Mouse (Mus musculus) brown adipose tissue, adult 24 weeks (tissue): Measurements from ENCODE around the gene Clstn2. TPM values are rescaled to one million over a fixed set of nuclear protein-coding genes. Genes with fewer than 3 reads are reported as not detected.

Experiments
- H3K27ac ChIP-seq: fragments of 200-500 bp; replicated peaks from 2 replicates; pipeline ENCODE4 v1.5.1; 2012; ENCODE audit warnings: low read depth, mild to moderate bottlenecking, low read length
- H3K4me1 ChIP-seq: fragments of 200-500 bp; 2 replicates; pipeline ENCODE4 v1.6.1; 2012; ENCODE audit warnings: low read length, mixed read lengths; ENCODE audit not compliant: control insufficient read depth, insufficient read depth, insufficient read length
- H3K4me3 ChIP-seq: fragments of 200-500 bp; 2 replicates; pipeline ENCODE4 v1.5.1; 2012; ENCODE audit warnings: low read depth, mild to moderate bottlenecking, low read length, moderate library complexity; ENCODE audit not compliant: insufficient read depth
- polyA plus RNA-seq: library from polyadenylated mRNA; stranded (reverse); fragments of >200 nt; gene quantifications from 2 replicates; pipeline ENCODE4 v1.2.4, GENCODE M21; 2012; ENCODE audit not compliant: missing spikeins, insufficient read depth, insufficient read length

Gene Clstn2
- polyA plus RNA-seq, 1 experiment: 0.48 TPM

DNA sequence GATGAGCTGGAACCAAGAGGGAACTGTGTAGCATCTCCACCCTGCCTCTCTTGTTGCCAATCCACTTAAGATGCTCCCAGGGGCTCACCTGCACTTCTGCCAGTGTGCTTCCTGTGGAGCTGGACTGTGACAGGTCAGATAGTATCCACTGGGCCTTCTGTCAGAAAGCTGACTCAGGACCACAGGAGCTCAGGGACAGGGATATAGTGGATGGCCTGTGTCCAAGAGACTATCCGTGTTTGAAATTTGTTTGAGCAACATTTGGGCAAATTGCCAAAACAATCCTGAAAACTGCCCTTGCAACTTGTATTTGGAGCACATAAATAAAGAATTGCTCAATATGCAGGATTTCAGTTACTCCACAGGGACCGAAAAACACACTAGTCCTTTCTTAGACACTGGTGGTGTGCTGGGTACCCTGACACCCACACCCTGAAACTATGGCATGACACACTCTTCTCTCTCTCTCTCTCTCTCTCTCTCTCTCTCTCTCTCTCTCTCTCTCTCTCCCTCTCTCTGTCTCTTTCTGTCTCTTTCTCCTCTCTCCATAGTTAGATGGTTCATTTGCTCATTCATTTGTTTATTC is 542.3 kb downstream of the Clstn2 start:
- no peaks in the 10 kb centered on the region for H3K4me1 ChIP-seq
- H3K4me3 ChIP-seq: no peak overlapping the region
- H3K27ac ChIP-seq: no peak overlapping the region

- no peaks in the 10 kb centered on the region for H3K4me1 ChIP-seq
- no peak overlapping the region for H3K4me3 ChIP-seq
- H3K27ac ChIP-seq: no peak overlapping the region
These were observed 546.2 kb downstream of the Clstn2 start for GRCm38 (mm10) chr9:97486826-97487225.

GRCm38 (mm10) chr9:97481187-97481586 is 551.8 kb downstream of the Clstn2 start:
- no peak overlapping the region for H3K27ac ChIP-seq
- no peak overlapping the region for H3K4me3 ChIP-seq
- no peaks in the 10 kb centered on the region for H3K4me1 ChIP-seq

GRCm38 (mm10) chr9:97476961-97477360 is 556.0 kb downstream of the Clstn2 start:
- no peak overlapping the region for H3K4me3 ChIP-seq
- H3K4me1 ChIP-seq: no peaks in the 10 kb centered on the region
- H3K27ac ChIP-seq: no peak overlapping the region

DNA sequence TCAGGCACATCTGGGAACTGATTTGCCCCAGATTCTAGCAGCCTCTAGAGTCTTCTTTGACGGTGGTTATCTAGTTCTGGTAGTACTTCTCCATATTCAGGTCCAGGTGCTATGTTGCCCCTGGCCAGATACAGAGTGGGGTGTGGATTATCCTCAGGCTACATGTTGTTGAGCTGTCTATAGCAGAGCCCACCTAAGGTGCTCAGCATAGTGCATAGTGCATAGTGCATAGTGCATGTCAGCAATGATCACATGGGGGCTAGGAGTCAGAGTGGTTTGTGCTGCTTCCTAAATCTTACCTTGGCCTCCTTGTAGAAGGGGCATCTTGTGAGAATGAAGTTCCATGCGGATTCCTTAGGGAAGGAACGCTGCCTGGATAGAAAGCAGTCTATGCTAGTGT is 556.5 kb downstream of the Clstn2 start:
- no peak overlapping the region for H3K27ac ChIP-seq
- H3K4me1 ChIP-seq: no peaks in the 10 kb centered on the region
- no peak overlapping the region for H3K4me3 ChIP-seq

DNA sequence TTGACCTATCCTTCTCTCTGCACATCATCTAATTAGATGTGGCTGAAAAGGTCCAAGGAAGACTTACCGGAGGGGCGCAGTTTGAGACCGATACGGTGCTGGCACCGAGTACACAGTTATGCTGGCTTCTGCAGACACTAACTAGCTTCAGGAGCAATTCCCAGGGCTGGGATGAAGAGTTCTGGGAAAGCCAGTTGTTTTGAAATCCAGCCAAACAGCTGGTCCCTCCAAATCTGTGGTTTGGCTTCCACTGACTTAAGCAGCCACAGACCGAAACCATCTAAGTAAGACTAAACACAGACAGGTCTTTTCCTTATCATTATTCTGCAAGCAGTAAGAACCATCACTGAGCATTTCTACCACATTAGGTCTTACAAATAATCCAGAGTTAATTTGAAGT is 558.1 kb downstream of the Clstn2 start:
- no peak overlapping the region for H3K4me3 ChIP-seq
- H3K27ac ChIP-seq: no peak overlapping the region
- no peaks in the 10 kb centered on the region for H3K4me1 ChIP-seq

DNA sequence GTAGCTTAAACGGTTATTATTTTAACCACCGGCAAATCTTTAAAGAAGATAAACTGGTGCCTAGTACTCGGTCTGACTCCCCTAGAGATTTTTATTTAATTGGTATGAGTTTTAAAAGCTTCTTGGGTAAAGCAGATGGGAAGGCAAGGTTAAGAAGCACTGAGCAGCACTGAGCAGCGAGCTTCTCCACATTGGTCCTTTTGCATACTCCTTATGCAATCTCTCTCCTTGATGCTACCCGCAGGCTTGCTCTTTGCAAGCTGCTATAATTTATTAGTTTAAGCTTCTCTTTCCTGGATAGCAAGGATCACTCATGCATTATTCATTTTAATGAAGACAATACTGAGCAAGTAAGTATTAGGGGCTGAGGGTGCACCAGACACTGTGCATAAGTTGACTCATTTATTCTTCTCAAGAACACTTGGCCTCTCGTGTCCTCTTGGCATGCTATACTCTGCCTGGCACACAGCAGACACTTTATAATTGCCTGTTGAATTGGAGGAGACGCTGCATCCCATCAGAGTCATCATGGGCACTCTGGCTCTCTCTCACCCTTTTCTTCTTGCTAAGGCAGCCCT is 561.9 kb downstream of the Clstn2 start:
- H3K4me1 ChIP-seq: no peaks in the 10 kb centered on the region
- no peak overlapping the region for H3K4me3 ChIP-seq
- no peak overlapping the region for H3K27ac ChIP-seq

- H3K4me1 ChIP-seq: no peaks in the 10 kb centered on the region
- H3K27ac ChIP-seq: no peak overlapping the region
- no peak overlapping the region for H3K4me3 ChIP-seq
These were observed 572.5 kb downstream of the Clstn2 start for GRCm38 (mm10) chr9:97460452-97460851.

- H3K4me3 ChIP-seq: no peak overlapping the region
- H3K27ac ChIP-seq: no peak overlapping the region
- no peaks in the 10 kb centered on the region for H3K4me1 ChIP-seq
These were observed 573.2 kb downstream of the Clstn2 start for GRCm38 (mm10) chr9:97459745-97460144.

- Histone ChIP-seq H3K4me3 (no peak overlapping the region), H3K27ac (no peak overlapping the region)
These were observed 583.5 kb downstream of the Clstn2 start for GRCm38 (mm10) chr9:97449316-97450050.

GRCm38 (mm10) chr9:97439872-97440636 is 592.9 kb downstream of the Clstn2 start:
- H3K4me3 ChIP-seq: no peak overlapping the region

More at GRCm38 (mm10) chr9:97449316-97450050, 583.5 kb downstream of the Clstn2 start:
- H3K4me1 ChIP-seq: no peaks in the 10 kb centered on the region

DNA sequence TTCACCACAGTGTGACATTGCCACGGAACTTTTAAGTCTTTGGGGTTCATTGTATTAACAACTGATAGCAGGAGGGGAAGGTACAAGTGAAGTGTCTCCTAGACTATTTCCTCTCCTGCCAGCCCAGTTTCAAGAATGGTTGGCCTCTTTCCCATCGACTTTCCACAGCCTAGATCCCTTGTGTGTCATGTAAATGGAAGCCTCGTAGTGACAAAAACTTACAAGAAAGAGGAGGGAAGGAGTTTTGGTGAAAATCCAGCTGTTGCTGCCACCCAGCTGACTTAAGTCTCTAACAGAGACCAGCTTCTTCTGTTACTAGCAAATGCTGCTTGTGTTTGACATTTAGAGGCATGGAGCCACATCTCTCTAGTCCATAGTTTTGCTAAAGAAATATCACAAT is 598.3 kb downstream of the Clstn2 start:
- Histone ChIP-seq H3K4me3 (no peak overlapping the region), H3K4me1 (no peaks in the 10 kb centered on the region), H3K27ac (no peak overlapping the region)

More at GRCm38 (mm10) chr9:97439872-97440636, 592.9 kb downstream of the Clstn2 start:
- Histone ChIP-seq H3K4me1 (no peaks in the 10 kb centered on the region), H3K27ac (no peak overlapping the region)

- Histone ChIP-seq H3K4me3 (no peak overlapping the region), H3K27ac (no peak overlapping the region), H3K4me1 (no peaks in the 10 kb centered on the region)
These were observed 603.0 kb downstream of the Clstn2 start for GRCm38 (mm10) chr9:97429885-97430449.

- Histone ChIP-seq H3K27ac (no peak overlapping the region), H3K4me1 (no peaks in the 10 kb centered on the region), H3K4me3 (no peak overlapping the region)
These were observed 604.9 kb downstream of the Clstn2 start for GRCm38 (mm10) chr9:97428127-97428526.

DNA sequence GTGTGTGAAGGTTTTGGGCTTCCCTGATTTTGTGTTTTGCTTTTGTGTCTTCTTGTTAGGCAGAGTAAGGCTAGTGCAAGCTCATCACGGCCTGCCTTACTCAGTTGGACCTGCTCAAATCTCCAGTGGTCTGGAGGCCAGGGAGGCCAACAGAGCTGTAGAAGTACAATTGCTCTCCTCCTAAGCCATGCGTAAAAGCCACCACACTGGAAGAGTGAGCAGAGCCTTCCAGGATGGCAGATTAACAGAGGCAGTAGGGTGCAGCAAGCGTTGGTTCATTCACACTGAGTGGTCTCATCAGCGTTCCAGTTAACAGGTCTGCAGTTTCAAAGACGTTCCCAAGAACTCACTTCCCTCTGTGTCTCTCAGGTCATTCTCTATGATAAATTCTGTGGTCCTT is 612.1 kb downstream of the Clstn2 start:
- Histone ChIP-seq H3K27ac (no peak overlapping the region), H3K4me3 (no peak overlapping the region), H3K4me1 (no peaks in the 10 kb centered on the region)
